Mouse (Mus musculus) midbrain, embryonic 11.5 days (tissue): ENCODE measurements around the gene Acin1. TPM values are rescaled to one million over a fixed set of nuclear protein-coding genes. Genes with fewer than 3 reads are reported as not detected.

Experiments
- ATAC-seq: fragments of 200-750 bp; cut with Nextera tagmentation; 2 replicates; pipeline ENCODE4 v1.8.0; 2017; ENCODE audit warnings: moderate TSS enrichment, moderate library complexity; ENCODE audit not compliant: low FRiP score
- DNase-seq: peaks from one replicate; pipeline ENCODE4 v3.0.0; 2015; ENCODE audit warnings: low spot score; ENCODE audit errors: missing footprints
- H3K27ac ChIP-seq: fragments of 300-500 bp; sonication (generic); 2 replicates; pipeline ENCODE4 v1.5.1; 2014; ENCODE audit warnings: low read depth, low read length
- H3K27me3 ChIP-seq: fragments of 300-500 bp; sonication (generic); 2 replicates; pipeline ENCODE4 v1.6.1; 2014; ENCODE audit warnings: mild to moderate bottlenecking, low read length, moderate library complexity, mixed read lengths; ENCODE audit not compliant: control insufficient read depth, insufficient read depth
- H3K36me3 ChIP-seq: fragments of 300-500 bp; sonication (generic); 2 replicates; pipeline ENCODE4 v1.6.1; 2014; ENCODE audit warnings: mild to moderate bottlenecking, low read length, moderate library complexity, mixed read lengths; ENCODE audit not compliant: control insufficient read depth, insufficient read depth
- H3K4me1 ChIP-seq: fragments of 300-500 bp; sonication (generic); 2 replicates; pipeline ENCODE4 v1.6.1; 2014; ENCODE audit warnings: low read length; ENCODE audit not compliant: control insufficient read depth, insufficient read depth
- H3K4me2 ChIP-seq: fragments of 300-500 bp; sonication (generic); 2 replicates; pipeline ENCODE4 v1.6.1; 2014; ENCODE audit warnings: mild to moderate bottlenecking, moderate library complexity
- H3K4me3 ChIP-seq: fragments of 300-500 bp; sonication (generic); 2 replicates; pipeline ENCODE4 v1.5.1; 2014; ENCODE audit warnings: low read depth, low read length
- H3K9ac ChIP-seq: fragments of 300-500 bp; sonication (generic); 2 replicates; pipeline ENCODE4 v1.6.1; 2014; ENCODE audit warnings: low read length
- H3K9me3 ChIP-seq: fragments of 300-500 bp; sonication (generic); 2 replicates; pipeline ENCODE4 v1.6.1; 2016; ENCODE audit warnings: low read length; ENCODE audit not compliant: control insufficient read depth
- WGBS: fragments of 180-500 bp; shearing (Covaris S2); extraction: QIAGEN DNeasy Blood & Tissue Kit; methylation state at CpG from one replicate; pipeline ENCODE4 v1.1.7; 2014; 5-methylcytosine and 5-hydroxymethylcytosine counted together
- polyA plus RNA-seq: library from polyadenylated mRNA; unstranded; fragments of >200 nt; fragmentation: Nextera tagmentation; extraction: Ambion mirVana; gene quantifications from 2 replicates; pipeline ENCODE4 v1.2.1, GENCODE M21; 2014

The Acin1 gene
- polyA plus RNA-seq, 1 experiment from 2014 or later: 145 TPM

DNA sequence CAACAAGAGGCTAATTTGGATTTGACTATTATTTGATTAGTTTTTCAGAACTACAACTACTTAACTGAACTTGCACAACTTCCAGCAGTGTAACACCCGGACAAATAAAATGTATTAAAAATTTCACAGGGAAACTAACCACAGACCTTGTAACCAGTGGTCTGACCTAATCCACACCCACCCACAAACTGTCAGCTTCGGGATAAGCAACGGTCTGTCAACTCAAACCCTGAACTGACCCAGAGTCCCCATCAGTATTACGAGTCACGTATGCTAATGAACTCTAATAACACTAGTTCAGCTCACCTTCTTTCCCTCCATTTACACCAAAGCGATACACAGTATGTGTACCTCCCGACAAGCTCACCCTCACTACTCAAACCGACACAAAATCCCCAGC, 1.3 kb downstream of the Acin1 start:
- WGBS: 14% methylated on average over 8 of the region's 8 CpGs
- Histone ChIP-seq H3K27ac (peak overlapping the region; percentile 5; the same call in 1 of the 2 replicates), H3K4me1 (peaks cover 17% of the 10 kb centered on the region), H3K9me3 (no peaks in the 10 kb centered on the region), H3K9ac (peak overlapping the region; percentile 94; the same call in 1 of the 2 replicates), H3K27me3 (no peaks in the 10 kb centered on the region), H3K4me2 (peak overlapping the region; percentile 74), H3K36me3 (peaks cover 9% of the 10 kb centered on the region; the same call in 1 of the 2 replicates), H3K4me3 (peak overlapping the region; percentile 92)
- ATAC-seq (no peak), DNase-seq (no peak)

DNA sequence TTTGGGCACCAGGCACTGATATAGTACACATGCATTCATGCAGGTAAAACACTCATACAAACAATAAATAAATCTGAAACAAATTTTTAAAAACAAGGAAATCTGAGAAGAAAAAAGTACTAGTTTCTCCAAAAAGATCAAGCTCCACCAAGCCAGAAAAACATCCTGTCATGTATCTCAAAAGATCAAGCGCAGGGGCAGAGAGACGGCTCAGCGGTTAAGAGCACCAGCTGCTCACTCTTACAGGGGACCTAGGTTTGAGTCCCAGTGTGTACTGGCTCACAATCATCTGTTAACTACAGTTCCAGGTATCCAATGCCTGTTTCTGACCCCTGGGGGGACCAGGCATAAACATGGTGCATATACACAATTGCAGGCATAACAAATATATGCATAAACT, 4.3 kb downstream of the Acin1 start:
- WGBS: 92% methylated on average over 3 of the region's 3 CpGs
- no peak overlapping the region for H3K4me2 ChIP-seq
- no peak overlapping the region for H3K27ac ChIP-seq
- no peaks in the 10 kb centered on the region for H3K9me3 ChIP-seq
- DNase-seq: no peak
- H3K27me3 ChIP-seq: no peaks in the 10 kb centered on the region
- no peak for ATAC-seq
- peaks cover 9% of the 10 kb centered on the region for H3K4me1 ChIP-seq
- H3K36me3 ChIP-seq: peaks cover 10% of the 10 kb centered on the region; the same call in 1 of the 2 replicates
- no peak overlapping the region for H3K9ac ChIP-seq
- H3K4me3 ChIP-seq: no peak overlapping the region

DNA sequence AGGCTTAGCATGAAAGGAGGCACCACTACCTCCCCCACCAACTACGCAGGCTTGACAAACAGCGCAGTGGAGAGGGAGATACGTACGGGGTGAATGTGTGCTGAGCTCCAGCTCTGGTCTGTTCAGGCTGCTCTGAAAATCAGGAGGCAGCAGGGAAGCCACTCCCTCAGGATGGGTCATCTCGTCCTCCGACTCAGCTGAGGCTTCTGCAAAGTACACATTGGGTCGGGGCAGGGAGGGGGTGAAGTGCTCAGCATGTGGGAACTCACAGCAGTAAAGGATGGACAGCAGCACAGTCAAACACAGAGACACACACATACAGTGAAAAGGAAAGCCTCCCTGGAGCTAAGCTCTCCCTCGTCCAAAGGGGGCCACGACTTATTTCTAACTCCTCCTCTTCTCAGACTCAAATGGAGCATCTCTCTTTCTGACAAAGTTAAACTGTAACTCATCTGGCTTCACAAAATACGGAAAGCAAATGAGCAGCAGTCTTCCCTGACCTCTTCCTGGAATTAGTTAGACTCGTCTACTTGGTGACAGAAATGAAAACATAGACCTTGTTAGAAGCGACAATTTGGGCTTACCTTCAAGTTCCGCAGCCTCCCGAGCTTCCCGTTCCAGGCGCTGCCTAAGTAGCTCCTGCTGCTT, 8.0 kb downstream of the Acin1 start:
- H3K9ac ChIP-seq: no peak overlapping the region
- no peaks in the 10 kb centered on the region for H3K9me3 ChIP-seq
- no peak for DNase-seq
- H3K27ac ChIP-seq: no peak overlapping the region
- no peaks in the 10 kb centered on the region for H3K4me1 ChIP-seq
- no peaks in the 10 kb centered on the region for H3K27me3 ChIP-seq
- H3K36me3 ChIP-seq: peaks cover 15% of the 10 kb centered on the region
- H3K4me2 ChIP-seq: no peak overlapping the region
- no peak for ATAC-seq
- WGBS: 88% methylated on average over 16 of the region's 16 CpGs
- no peak overlapping the region for H3K4me3 ChIP-seq

DNA sequence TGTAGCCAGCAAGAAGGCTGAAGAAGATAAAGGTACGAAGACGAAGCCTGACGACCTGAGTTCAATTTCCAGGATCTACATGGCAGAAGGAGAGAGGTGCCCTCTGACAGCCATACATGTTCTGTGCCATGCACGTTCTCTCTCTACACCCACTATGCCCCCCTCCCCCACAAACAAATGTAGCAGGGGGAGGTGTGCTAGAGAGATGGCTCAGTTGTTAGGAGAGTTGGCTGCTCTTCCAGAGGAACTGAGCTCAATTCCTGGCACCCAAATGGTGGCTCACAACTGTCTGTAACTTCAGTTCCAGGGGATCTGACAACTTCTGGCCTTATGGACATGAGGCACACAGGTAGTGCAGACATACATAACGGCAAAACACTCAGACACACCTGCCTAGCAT, 10.4 kb downstream of the Acin1 start:
- ATAC-seq (no peak), DNase-seq (no peak)
- Histone ChIP-seq H3K4me2 (no peak overlapping the region), H3K27me3 (no peaks in the 10 kb centered on the region), H3K9ac (no peak overlapping the region), H3K4me1 (no peaks in the 10 kb centered on the region), H3K36me3 (peaks cover 12% of the 10 kb centered on the region), H3K4me3 (no peak overlapping the region), H3K9me3 (no peaks in the 10 kb centered on the region), H3K27ac (no peak overlapping the region)
- WGBS: 94% methylated on average over 5 of the region's 5 CpGs

DNA sequence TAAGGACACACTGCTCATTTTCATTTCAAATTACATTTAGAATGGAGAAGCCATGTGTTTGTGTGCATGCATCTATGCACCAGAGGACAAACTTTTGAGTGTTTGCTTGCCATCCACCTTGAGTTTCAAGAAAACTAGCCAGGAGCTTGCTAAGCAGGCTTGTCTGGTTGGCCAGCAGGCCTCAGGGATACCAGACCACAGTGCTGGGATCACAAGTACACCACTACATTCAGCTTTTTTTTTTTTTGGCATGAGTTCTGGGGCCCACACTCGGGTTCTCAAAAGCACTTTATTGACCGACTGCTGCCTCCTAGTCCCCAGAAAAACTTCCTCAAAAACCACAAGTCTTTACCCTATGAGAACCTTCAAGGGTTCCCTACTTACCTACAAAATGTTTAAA, 12.4 kb downstream of the Acin1 start:
- 85% methylated on average over 2 of the region's 2 CpGs for WGBS

DNA sequence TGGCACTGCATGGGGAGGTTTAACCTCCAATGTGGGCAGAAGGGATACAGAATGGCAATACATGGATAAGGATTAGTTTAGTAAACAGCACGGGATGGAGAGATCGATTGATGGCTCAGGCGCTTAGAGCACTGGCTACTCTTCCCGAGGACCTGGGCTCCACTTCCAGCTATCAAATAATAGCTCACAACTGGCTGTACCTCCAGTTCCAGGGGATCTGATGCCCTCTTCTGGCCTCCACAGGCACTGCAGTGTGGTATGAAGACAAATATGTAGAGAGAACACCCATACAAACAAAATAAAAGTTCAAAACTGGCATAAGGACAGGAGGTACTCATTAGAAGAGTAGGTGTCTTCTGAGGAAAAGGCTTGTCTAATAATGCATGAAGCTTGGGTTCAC, 17.4 kb downstream of the Acin1 start:
- no peak for ATAC-seq
- peaks cover 21% of the 10 kb centered on the region for H3K36me3 ChIP-seq

More for the DNA sequence above, 12.4 kb downstream of the Acin1 start:
- DNase-seq (no peak), ATAC-seq (no peak)
- Histone ChIP-seq H3K9me3 (no peaks in the 10 kb centered on the region), H3K27ac (no peak overlapping the region), H3K36me3 (peaks cover 12% of the 10 kb centered on the region), H3K9ac (no peak overlapping the region), H3K4me2 (no peak overlapping the region), H3K27me3 (no peaks in the 10 kb centered on the region), H3K4me3 (no peak overlapping the region), H3K4me1 (no peaks in the 10 kb centered on the region)

DNA sequence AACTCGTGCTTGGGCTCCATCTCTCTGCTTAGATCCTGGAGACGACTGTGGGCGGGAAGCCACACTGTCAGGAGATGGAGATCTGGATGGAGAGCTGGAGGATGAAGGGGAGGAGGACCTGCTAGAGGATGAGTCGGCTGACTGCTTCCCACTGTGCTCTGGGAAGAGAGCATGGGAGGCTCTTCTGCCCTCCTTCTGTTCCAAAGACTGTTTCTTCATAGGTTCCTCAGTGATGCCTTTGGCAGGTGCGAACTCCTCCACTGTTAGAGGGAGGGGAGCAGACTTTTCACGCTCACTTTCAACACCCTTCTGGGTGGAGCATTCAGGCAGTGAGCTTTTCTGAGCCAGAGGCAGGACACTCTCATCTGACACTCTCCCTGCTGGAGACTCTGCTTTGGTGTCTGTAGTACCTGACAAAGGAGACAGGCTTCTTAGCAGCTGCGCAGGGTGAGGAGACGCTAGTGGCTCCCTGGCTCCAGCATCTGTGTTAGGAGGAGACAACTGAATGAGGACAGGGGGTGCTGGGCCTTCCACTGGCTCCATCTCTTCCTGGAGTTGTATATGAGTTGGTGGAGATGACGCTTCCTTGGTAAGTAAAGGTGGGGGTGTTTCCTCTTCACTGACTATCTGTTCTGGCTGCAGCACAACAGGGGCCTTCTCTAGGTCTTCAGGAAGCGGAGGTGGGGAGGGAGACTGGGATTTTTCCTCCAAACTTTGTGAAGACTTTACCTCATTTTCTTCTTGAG, 22.1 kb downstream of the Acin1 start:
- Histone ChIP-seq H3K4me3 (no peak overlapping the region), H3K4me2 (no peak overlapping the region), H3K9me3 (no peaks in the 10 kb centered on the region), H3K36me3 (peaks cover 49% of the 10 kb centered on the region), H3K9ac (no peak overlapping the region), H3K27me3 (no peaks in the 10 kb centered on the region), H3K27ac (no peak overlapping the region), H3K4me1 (no peaks in the 10 kb centered on the region)
- 91% methylated on average over 10 of the region's 10 CpGs for WGBS
- DNase-seq (no peak), ATAC-seq (no peak)

More for the DNA sequence above, 17.4 kb downstream of the Acin1 start:
- H3K9me3 ChIP-seq: no peaks in the 10 kb centered on the region
- no peak overlapping the region for H3K4me3 ChIP-seq
- no peaks in the 10 kb centered on the region for H3K4me1 ChIP-seq
- DNase-seq: peak; percentile 88
- no peaks in the 10 kb centered on the region for H3K27me3 ChIP-seq
- no peak overlapping the region for H3K27ac ChIP-seq
- 78% methylated on average over 4 of the region's 4 CpGs for WGBS
- H3K9ac ChIP-seq: no peak overlapping the region
- H3K4me2 ChIP-seq: no peak overlapping the region

DNA sequence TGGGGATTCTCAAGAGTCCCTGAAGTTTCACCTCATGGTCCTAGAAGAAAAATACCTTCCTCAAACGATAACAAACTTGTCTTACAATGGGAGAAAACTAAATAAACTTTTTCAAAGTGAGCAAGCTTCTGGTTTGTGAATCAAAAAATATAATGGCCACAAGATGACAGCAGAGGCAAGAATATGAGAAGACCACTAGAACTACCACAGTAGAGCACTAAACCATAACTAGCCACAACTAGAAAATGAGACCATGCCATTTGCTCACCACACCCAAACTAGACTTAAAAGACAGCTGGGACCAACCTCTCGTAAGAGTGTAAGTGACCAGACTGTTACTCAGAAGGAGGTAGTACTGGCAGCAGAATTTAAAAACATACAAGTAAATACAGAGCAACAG, 26.7 kb downstream of the Acin1 start:
- no peaks in the 10 kb centered on the region for H3K27me3 ChIP-seq

DNA sequence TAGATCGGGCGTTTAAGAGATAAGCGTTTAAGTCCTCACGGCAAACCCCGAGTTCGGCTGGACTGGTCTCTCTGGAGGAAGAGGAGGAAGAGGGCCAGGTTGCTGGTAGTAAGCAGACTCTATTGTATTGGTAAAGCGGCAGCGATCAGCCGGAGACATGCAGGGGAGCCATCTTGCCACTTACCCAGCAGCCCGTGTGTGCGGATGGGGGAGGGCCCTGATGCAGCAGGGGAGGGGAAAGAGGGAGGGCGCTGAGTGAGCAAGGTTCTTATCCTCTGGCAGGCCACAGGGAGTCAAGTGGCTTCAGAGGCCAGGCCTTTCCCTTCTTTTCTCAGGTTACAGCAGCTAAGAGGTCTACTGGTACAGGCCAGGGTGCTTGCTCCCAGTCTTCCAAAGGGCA, 33.2 kb downstream of the Acin1 start:
- Histone ChIP-seq H3K4me1 (peaks cover 25% of the 10 kb centered on the region), H3K27ac (peak overlapping the region; percentile 41), H3K9ac (peak overlapping the region; percentile 77), H3K36me3 (peaks cover 22% of the 10 kb centered on the region), H3K4me2 (peak overlapping the region; percentile 89), H3K4me3 (peak overlapping the region; percentile 52), H3K9me3 (no peaks in the 10 kb centered on the region), H3K27me3 (no peaks in the 10 kb centered on the region)
- ATAC-seq: peak; percentile 88
- peak; percentile 96 for DNase-seq
- 0% methylated on average over 12 of the region's 12 CpGs for WGBS

More for the DNA sequence above, 26.7 kb downstream of the Acin1 start:
- Histone ChIP-seq H3K27ac (no peak overlapping the region), H3K4me3 (no peak overlapping the region), H3K9ac (no peak overlapping the region), H3K4me1 (no peaks in the 10 kb centered on the region), H3K36me3 (peaks cover 41% of the 10 kb centered on the region), H3K4me2 (no peak overlapping the region), H3K9me3 (no peaks in the 10 kb centered on the region)
- WGBS: 86% methylated on average over 2 of the region's 2 CpGs
- peak; percentile 81 for DNase-seq
- ATAC-seq: no peak
